Comparison of ENCODE assay signal across 12 mouse cellular contexts in the genomic region with DNA sequence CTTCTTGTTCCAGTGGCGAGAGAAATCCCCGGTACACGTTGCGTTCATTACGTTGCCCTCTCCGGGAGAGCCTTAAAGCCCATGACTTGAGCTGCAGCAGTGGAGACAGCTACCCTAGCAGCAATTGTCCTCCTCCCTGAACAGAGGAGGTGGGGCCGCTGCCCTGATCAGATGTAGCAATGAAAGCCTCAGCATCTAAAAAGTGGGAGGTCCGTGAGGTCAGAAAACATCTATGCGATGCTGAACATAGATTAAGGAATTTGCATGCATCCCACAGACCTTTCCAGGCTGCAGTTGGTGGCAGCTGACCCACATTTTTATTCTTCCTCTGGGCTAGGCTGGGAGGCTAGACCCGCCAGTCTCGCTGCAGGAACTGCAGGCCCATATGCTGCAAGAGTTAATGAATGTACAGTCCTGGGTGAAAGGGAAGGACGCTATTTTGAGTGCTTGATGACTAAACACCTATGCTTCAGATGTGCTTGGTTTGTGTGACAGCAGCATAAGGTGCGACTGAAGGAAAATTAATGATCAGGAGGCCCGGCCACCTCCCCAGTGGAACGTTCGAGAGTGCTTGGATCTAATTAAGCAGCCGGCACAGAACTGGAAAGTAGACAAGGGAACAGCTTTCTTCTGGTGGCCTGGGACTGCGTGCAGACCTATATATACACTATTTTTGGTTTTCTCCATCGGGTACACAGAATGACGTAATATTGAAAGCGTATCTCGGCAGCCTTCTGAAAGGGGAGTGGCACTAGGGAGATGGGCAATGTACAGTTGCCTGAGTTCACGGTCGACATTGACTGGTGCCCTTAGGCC.
DNase-seq lines count a peak whose midpoint lies in the region; ATAC-seq and TF ChIP-seq lines count a peak whose summit lies in the region.
"Had no signal": no experiment of that assay in that cellular context is flagged by ENCODE, and none has a peak within 500 bp of the region (broad histone marks: within the 10 kb centered on the region; RNA-seq: fewer than 3 reads in every experiment).

No protein-coding gene starts in this region.

- 0 out of 2 replicates have a peak overlapping the region, but pooled peaks have one; percentile 23 for H3K27ac ChIP-seq in neural tube, embryonic 13.5 days (replicated peaks)
- 0 out of 2 replicates have a peak overlapping the region, but pooled peaks have one; percentile 26 for H3K27ac ChIP-seq in hindbrain, embryonic 12.5 days
- peak overlapping the region; percentile 63 for H3K27ac ChIP-seq in stomach, postnatal 0 days (replicated peaks)
- H3K27ac ChIP-seq: liver, embryonic 14.5 days had no signal

- H3K9me3 ChIP-seq in neural tube, embryonic 13.5 days: no peaks in the 10 kb centered on the region
- H3K9me3 ChIP-seq in hindbrain, embryonic 12.5 days (replicated peaks): no peaks in the 10 kb centered on the region
- no peaks in the 10 kb centered on the region for H3K9me3 ChIP-seq in stomach, postnatal 0 days (ENCODE audit: control insufficient read depth, low read length)

- no peak for DNase-seq in frontal cortex, postnatal 25 days (ENCODE audit: low spot score in 2 of 2)
- no peak for DNase-seq in neural tube, embryonic 10.5 days (ENCODE audit: extremely low spot score, low spot score)
- DNase-seq in stomach, postnatal 0 days (ENCODE audit: low spot score): no peak
- DNase-seq in left cerebral cortex, postnatal 14 days (ENCODE audit: low spot score in 2 of 2): no peak
- no peak for DNase-seq in right cerebral cortex, adult 2 months (ENCODE audit: low spot score in 2 of 2)
- DNase-seq: B cell, adult 2 months; gastrocnemius, postnatal 36 days; kidney, adult 9 months had no signal

- no peak overlapping the region for H3K9ac ChIP-seq in neural tube, embryonic 13.5 days
- H3K9ac ChIP-seq in hindbrain, embryonic 12.5 days: no peak overlapping the region
- no peak overlapping the region for H3K9ac ChIP-seq in stomach, postnatal 0 days (ENCODE audit: low read length)
- H3K9ac ChIP-seq: liver, embryonic 14.5 days had no signal

- H3K4me1 ChIP-seq in neural tube, embryonic 13.5 days (replicated peaks): peaks cover 43% of the 10 kb centered on the region
- peaks cover 31% of the 10 kb centered on the region for H3K4me1 ChIP-seq in hindbrain, embryonic 12.5 days
- H3K4me1 ChIP-seq in stomach, postnatal 0 days (replicated peaks; ENCODE audit: control insufficient read depth, insufficient read depth): peaks cover 9% of the 10 kb centered on the region; the same call in 1 of the 2 replicates

- peak; percentile 39; the same call in 1 of the 2 replicates for ATAC-seq in frontal cortex, adult (ENCODE audit: low TSS enrichment)
- ATAC-seq in neural tube, embryonic 13.5 days (ENCODE audit: low read depth): no peak
- ATAC-seq in hindbrain, embryonic 12.5 days (ENCODE audit: low FRiP score): peak; percentile 49
- peak; percentile 18; the same call in 1 of the 2 replicates for ATAC-seq in stomach, postnatal 0 days (ENCODE audit: low FRiP score, low TSS enrichment)

- no peak for TF ChIP-seq CTCF in stomach, postnatal 0 days (IDR thresholded peaks at IDR 0.05; ENCODE audit: low read depth)

- TF ChIP-seq EP300 in stomach, postnatal 0 days (optimal IDR thresholded peaks at IDR 0.05): no peak

- 53% methylated on average over 24 of the region's 24 CpGs for WGBS in neural tube, embryonic 13.5 days
- WGBS in hindbrain, embryonic 12.5 days: 56% methylated on average over 24 of the region's 24 CpGs
- WGBS in stomach, postnatal 0 days: 44% methylated on average over 24 of the region's 24 CpGs

- H3K4me3 ChIP-seq in neural tube, embryonic 13.5 days: no peak overlapping the region
- H3K4me3 ChIP-seq in hindbrain, embryonic 12.5 days: no peak overlapping the region
- H3K4me3 ChIP-seq in stomach, postnatal 0 days (ENCODE audit: low read depth, low read length): no peak overlapping the region

- intact Hi-C loops in left cerebral cortex, postnatal 14 days (cut with DNase I): no loop called here

- H3K27me3 ChIP-seq in neural tube, embryonic 13.5 days: no peaks in the 10 kb centered on the region
- no peaks in the 10 kb centered on the region for H3K27me3 ChIP-seq in hindbrain, embryonic 12.5 days
- no peaks in the 10 kb centered on the region for H3K27me3 ChIP-seq in stomach, postnatal 0 days (ENCODE audit: control insufficient read depth, insufficient read depth, low read length)

- no peaks in the 10 kb centered on the region for H3K36me3 ChIP-seq in neural tube, embryonic 13.5 days
- no peaks in the 10 kb centered on the region for H3K36me3 ChIP-seq in hindbrain, embryonic 12.5 days
- no peaks in the 10 kb centered on the region for H3K36me3 ChIP-seq in stomach, postnatal 0 days (ENCODE audit: control insufficient read depth, insufficient read depth, low read length)

- H3K4me2 ChIP-seq in neural tube, embryonic 13.5 days: no peak overlapping the region
- H3K4me2 ChIP-seq in hindbrain, embryonic 12.5 days (replicated peaks): no peak overlapping the region
- no peak overlapping the region for H3K4me2 ChIP-seq in stomach, postnatal 0 days (replicated peaks; ENCODE audit: low read depth)
